Mouse (Mus musculus) limb, embryonic 12.5 days (tissue): ENCODE measurements around the gene B4galnt2. TPM values are rescaled to one million over a fixed set of nuclear protein-coding genes. Genes with fewer than 3 reads are reported as not detected.
"Not testable (repeated sequence)": the region's sequence is repeated elsewhere in the genome, so short reads cannot be mapped to it uniquely, and the experiment has no call there.

Experiments
- ATAC-seq: fragments of 200-750 bp; cut with Nextera tagmentation; 2 replicates; pipeline ENCODE4 v1.8.0; 2017; ENCODE audit warnings: low read depth, moderate TSS enrichment; ENCODE audit not compliant: insufficient number of reproducible peaks, insufficient read depth, low FRiP score, low TSS enrichment
- H3K27ac ChIP-seq: fragments of 300-500 bp; sonication (generic); 2 replicates; pipeline ENCODE4 v1.5.1; 2016; ENCODE audit warnings: mild to moderate bottlenecking, moderate library complexity
- H3K27me3 ChIP-seq: fragments of 300-500 bp; sonication (generic); 2 replicates; pipeline ENCODE4 v1.6.1; 2016; ENCODE audit warnings: mild to moderate bottlenecking, moderate library complexity
- H3K36me3 ChIP-seq: fragments of 300-500 bp; sonication (generic); 2 replicates; pipeline ENCODE4 v1.6.1; 2016; ENCODE audit warnings: mild to moderate bottlenecking, moderate library complexity
- H3K4me1 ChIP-seq: fragments of 300-500 bp; sonication (generic); replicated peaks from 2 replicates; pipeline ENCODE4 v1.6.1; 2016
- H3K4me2 ChIP-seq: fragments of 300-500 bp; sonication (generic); 2 replicates; pipeline ENCODE4 v1.6.1; 2016; ENCODE audit warnings: mild to moderate bottlenecking, moderate library complexity
- H3K4me3 ChIP-seq: fragments of 300-500 bp; sonication (generic); replicated peaks from 2 replicates; pipeline ENCODE4 v1.5.1; 2016; ENCODE audit warnings: mild to moderate bottlenecking
- H3K9ac ChIP-seq: fragments of 300-500 bp; sonication (generic); replicated peaks from 2 replicates; pipeline ENCODE4 v1.6.1; 2016; ENCODE audit warnings: mild to moderate bottlenecking, moderate library complexity
- H3K9me3 ChIP-seq: fragments of 300-500 bp; sonication (generic); 2 replicates; pipeline ENCODE4 v1.6.1; 2016; ENCODE audit warnings: mild to moderate bottlenecking, moderate library complexity
- WGBS: fragments of 180-500 bp; shearing (Covaris S2); methylation state at CpG from one replicate; pipeline ENCODE4 v1.1.7; 2016; 5-methylcytosine and 5-hydroxymethylcytosine counted together
- polyA plus RNA-seq: library from polyadenylated mRNA; unstranded; fragments of >200 nt; fragmentation: Nextera tagmentation; extraction: Ambion mirVana; gene quantifications from 2 replicates; pipeline ENCODE4 v1.2.1, GENCODE M21; 2016

Gene B4galnt2
- polyA plus RNA-seq, 1 experiment from 2014 or later = not detected

DNA sequence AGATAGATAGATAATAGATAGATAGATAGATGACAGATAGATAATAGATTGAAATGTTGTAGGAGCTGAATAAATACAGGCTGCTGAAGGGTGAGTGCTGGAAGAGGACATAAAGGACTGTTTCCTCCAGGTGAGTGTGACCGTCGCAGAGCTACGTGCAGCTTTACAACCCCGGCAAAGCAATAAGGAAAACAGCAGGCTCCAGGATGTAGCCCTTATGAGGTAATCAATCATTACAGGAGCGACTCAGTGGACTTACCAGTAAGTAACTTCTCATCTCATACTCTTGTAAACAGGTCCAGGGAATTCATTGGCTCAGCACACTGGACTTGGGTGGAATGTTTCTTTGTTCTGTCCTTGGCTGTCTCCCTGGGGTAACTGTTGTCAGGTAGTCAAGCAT is 11.3 kb upstream of the B4galnt2 start:
- H3K36me3 ChIP-seq = no peaks in the 10 kb centered on the region
- WGBS = 74% methylated on average over 5 of the region's 5 CpGs
- ATAC-seq = no peak
- peaks cover 13% of the 10 kb centered on the region for H3K27me3 ChIP-seq
- H3K4me2 ChIP-seq = no peak overlapping the region
- H3K9ac ChIP-seq = no peak overlapping the region
- H3K4me3 ChIP-seq = no peak overlapping the region
- peaks cover 2% of the 10 kb centered on the region; the same call in 1 of the 2 replicates for H3K4me1 ChIP-seq
- H3K27ac ChIP-seq = no peak overlapping the region
- peaks cover 14% of the 10 kb centered on the region for H3K9me3 ChIP-seq

DNA sequence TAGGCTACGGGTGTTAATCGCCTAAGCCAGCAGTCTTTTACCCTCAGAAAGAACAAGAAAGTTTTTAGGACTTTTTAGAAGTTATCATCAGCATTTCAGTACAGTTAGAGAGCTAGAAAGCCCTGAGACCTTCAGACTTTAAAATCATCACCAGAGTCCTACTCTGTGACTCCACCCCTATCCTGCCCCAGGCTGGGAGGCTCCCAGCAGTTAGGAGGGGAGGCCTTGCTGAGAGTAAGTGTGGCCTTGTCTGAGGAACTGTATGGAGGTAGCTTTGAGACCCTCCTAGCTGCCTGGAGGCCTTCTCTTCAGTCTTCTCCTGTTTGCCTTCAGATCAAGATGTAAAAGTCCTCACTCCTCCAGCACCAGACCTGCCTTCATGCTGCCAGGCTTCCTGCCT is 9.5 kb upstream of the B4galnt2 start:
- H3K36me3 ChIP-seq = no peaks in the 10 kb centered on the region
- peaks cover 14% of the 10 kb centered on the region for H3K9me3 ChIP-seq
- no peak overlapping the region for H3K9ac ChIP-seq
- peaks cover 20% of the 10 kb centered on the region for H3K27me3 ChIP-seq
- no peak overlapping the region for H3K27ac ChIP-seq
- WGBS = 10% methylated on average over 2 of the region's 2 CpGs
- no peak for ATAC-seq
- H3K4me3 ChIP-seq = no peak overlapping the region
- H3K4me1 ChIP-seq = peaks cover 2% of the 10 kb centered on the region; the same call in 1 of the 2 replicates
- H3K4me2 ChIP-seq = no peak overlapping the region

DNA sequence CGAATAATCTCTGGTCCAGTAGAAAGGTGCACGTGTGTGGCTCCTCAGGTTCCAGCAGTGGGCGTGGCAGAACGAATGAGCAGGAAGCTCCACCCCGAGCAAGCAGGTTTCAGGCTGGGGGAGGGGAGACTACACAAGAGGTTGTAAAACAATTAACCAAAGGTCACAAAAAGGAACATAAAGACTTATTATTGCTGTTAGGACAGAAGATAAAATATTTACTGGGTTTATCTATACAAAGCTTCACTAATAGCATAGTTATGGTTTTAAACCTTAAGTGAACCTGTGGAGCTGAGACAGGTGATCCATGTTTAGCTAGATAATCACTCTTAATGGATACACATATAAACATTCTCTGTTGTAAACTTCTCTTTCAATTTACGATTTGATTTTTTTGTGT is 8.8 kb upstream of the B4galnt2 start:
- not testable (repeated sequence) for H3K36me3 ChIP-seq, H3K4me2 ChIP-seq, H3K4me1 ChIP-seq, H3K4me3 ChIP-seq, ATAC-seq, H3K9ac ChIP-seq, H3K27ac ChIP-seq
- H3K9me3 ChIP-seq = peaks cover 14% of the 10 kb centered on the region
- H3K27me3 ChIP-seq = peaks cover 25% of the 10 kb centered on the region
- WGBS = 1% methylated on average over 4 of the region's 6 CpGs

DNA sequence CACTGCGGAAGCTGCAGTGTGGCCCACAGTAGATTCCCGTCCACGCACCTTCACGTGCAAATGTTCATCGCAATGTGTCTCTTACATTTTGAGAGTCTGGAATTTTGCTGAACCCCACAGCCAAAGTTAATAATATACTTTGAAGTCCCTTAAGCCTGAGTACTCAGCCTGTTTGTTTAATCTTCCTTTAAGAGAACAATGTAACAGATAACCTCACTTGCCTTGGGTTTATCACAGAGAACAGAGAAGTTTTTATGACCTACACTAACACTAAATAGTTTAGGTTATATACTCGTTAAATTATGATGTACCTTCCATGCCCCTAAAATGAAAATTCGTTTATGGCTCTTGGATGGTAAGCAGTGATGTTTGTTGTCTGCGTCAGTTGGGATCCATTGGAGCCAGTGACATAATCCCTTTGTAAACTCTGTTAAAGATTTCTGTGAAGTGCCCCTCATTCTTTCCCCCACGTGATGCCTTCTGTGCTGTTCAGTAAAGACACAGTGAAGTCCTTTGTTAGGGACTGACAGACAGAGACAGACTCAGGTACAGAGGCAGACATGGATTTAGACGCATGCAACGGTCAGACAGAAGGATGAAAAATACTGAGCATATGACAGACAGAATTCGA is 7.4 kb upstream of the B4galnt2 start:
- 63% methylated on average over 12 of the region's 12 CpGs for WGBS

DNA sequence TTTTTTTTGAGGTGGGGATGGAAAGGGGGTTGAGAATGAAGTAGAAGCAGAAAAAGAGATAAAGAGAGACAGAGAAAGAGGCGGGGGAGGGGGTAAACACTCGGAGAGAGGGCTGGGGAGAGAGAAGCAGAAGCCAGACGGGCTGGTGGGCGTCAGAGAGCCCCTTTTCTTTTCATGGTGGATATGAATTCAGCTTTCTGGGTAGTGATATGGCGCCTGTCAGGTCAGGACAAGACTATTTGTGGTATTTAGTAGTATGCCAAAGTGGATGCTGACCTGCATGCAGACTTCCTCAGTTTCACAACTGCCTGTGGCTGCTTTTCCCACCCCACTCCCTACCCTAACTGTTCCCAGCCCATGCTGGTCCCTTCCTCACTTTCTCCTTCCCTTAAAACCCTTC is 1.7 kb upstream of the B4galnt2 start:
- Histone ChIP-seq H3K4me3 (no peak overlapping the region), H3K4me2 (no peak overlapping the region), H3K9me3 (no peaks in the 10 kb centered on the region), H3K27ac (no peak overlapping the region), H3K9ac (no peak overlapping the region), H3K36me3 (no peaks in the 10 kb centered on the region), H3K4me1 (peaks cover 14% of the 10 kb centered on the region), H3K27me3 (peaks cover 82% of the 10 kb centered on the region)
- WGBS = 2% methylated on average over 5 of the region's 5 CpGs
- ATAC-seq = no peak

More for the DNA sequence above, 7.4 kb upstream of the B4galnt2 start:
- Histone ChIP-seq H3K4me3 (no peak overlapping the region), H3K27me3 (peaks cover 39% of the 10 kb centered on the region), H3K36me3 (no peaks in the 10 kb centered on the region), H3K4me1 (peaks cover 2% of the 10 kb centered on the region; the same call in 1 of the 2 replicates), H3K27ac (no peak overlapping the region), H3K9me3 (peaks cover 5% of the 10 kb centered on the region), H3K9ac (no peak overlapping the region), H3K4me2 (no peak overlapping the region)
- ATAC-seq = no peak

DNA sequence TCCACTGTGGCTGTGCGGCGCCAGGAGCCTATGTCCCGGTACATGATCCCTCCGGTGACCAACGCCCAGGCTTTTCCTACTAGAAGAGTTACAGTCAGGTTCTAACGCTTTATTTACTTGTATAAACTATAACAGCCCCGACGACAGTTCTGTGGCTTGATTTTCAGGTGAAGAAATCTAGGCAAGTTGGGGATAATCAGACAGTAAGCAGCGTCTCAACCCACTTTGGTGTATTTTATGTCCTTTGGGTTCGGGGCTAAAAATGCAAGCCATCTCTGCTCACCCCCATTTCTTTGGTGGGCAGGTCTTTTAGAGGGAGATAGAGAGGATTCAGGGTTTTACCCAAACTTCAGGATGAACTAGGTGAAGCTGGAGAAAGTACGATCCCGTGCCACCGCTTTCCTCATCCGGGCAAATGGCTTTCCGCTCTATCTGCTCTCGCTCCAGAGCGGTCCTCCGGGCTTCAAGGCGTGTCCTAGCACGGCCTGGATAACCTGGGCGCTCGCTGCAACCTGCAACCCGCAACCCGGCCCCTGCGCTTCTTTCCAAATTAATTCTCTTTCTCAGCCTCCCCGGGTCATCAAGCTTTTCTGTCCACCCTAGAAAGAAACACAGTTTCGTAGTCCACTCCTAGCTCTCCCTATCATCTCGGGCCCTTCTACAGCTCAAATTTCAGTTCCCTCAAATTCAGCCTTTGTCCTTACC is 467 bp upstream of the B4galnt2 start:
- Histone ChIP-seq H3K9me3 (no peaks in the 10 kb centered on the region), H3K4me2 (peak overlapping the region; percentile 37), H3K4me1 (peaks cover 14% of the 10 kb centered on the region), H3K27ac (no peak overlapping the region), H3K27me3 (peaks cover 86% of the 10 kb centered on the region), H3K9ac (no peak overlapping the region), H3K36me3 (no peaks in the 10 kb centered on the region), H3K4me3 (peak overlapping the region; percentile 21)
- WGBS = under 1% methylated on average over 28 of the region's 28 CpGs
- ATAC-seq = no peak

DNA sequence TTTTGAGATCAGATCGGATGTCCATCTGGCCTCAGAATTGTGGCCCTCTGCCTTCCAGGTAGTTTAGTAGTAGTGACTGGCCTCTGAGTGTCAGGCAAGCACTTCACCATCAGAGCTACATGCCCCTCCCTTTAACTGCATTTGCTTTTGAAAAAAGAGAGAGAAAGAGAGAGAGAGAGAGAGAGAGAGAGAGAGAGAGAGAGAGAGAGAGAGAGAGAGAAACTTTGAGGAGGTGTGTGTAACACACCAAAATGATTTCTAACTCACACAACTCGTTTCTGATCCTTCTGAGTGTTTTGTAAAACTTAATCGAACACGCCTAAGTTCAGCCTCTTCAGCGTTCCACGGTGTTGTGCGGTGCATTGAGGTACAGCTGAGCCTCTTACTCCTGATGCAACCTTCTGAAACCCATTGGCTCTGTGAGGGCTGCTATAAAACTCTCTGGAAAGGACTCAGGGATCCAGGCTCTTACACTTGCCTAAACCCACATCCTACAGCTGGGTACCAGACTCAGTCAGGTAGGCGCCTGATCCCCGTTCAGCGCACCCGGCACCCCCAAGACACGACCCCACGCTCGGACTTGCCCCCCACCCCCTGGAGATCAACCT is 628 bp downstream of the B4galnt2 start:
- no peaks in the 10 kb centered on the region for H3K36me3 ChIP-seq
- no peak for ATAC-seq
- no peak overlapping the region for H3K27ac ChIP-seq
- H3K27me3 ChIP-seq = peaks cover 91% of the 10 kb centered on the region
- H3K4me3 ChIP-seq = peak overlapping the region; percentile 21
- no peaks in the 10 kb centered on the region for H3K9me3 ChIP-seq
- H3K4me2 ChIP-seq = peak overlapping the region; percentile 37
- no peak overlapping the region for H3K9ac ChIP-seq
- WGBS = 4% methylated on average over 14 of the region's 14 CpGs
- H3K4me1 ChIP-seq = peaks cover 14% of the 10 kb centered on the region

DNA sequence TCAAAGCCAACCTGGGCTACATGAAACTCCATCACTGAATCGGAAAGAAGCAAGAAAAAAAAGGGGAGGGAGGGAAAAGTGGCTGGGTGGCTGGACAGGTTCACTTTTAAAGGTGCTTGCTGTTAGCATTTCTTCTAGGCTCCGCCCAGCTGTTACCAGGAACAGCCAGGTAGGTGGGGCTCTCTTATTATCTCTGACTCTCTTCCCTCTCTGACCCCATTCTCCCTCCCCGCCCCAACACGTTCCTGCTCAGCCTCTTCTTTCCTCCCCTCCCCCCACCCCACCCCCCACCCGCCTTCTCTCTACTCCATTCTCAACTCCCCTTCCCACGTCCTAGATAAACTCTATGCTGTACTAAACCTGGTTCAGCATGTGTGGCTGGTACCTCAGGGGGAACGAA is 3.1 kb downstream of the B4galnt2 start:
- no peak overlapping the region for H3K27ac ChIP-seq
- no peak overlapping the region for H3K9ac ChIP-seq
- no peak overlapping the region for H3K4me3 ChIP-seq
- 12% methylated on average over 7 of the region's 7 CpGs for WGBS
- H3K27me3 ChIP-seq = peaks cover 74% of the 10 kb centered on the region
- no peaks in the 10 kb centered on the region for H3K9me3 ChIP-seq
- H3K36me3 ChIP-seq = no peaks in the 10 kb centered on the region
- H3K4me1 ChIP-seq = peaks cover 14% of the 10 kb centered on the region
- no peak for ATAC-seq
- no peak overlapping the region for H3K4me2 ChIP-seq

DNA sequence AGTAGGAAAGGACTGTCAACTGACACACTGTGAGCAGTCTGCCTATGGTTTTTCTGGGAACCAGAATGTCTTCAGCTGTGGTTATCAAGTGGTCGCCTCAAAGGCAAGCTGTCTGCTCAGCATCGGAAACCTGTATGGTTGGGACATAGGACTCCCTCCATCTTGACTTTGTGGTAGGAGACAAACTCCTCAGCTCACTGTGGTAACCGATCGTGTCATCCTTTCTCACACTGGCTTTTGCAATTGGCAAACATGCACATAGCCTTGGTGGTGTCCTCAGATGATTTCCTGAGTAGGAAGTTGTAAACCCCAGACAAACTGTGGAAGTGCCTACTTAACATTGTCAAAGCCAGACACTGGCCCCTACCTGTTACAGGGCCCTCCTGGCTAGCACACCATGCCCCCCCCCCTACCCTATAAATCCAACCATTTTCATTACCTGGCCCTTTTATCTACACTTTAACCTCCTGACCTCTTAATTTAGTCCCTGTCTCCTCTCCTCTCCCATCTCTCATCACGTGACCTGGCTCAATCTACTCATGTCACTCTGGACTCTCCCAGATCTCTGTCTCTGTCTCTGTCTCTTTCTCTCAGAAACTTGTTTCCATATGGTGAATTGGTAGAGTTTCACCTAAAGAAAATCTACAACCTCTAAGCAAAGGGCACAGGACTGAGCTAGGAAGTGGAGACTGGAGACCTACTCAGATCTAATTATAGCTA is 6.7 kb downstream of the B4galnt2 start:
- 85% methylated on average over 5 of the region's 5 CpGs for WGBS
- no peaks in the 10 kb centered on the region for H3K4me1 ChIP-seq
- no peak for ATAC-seq

DNA sequence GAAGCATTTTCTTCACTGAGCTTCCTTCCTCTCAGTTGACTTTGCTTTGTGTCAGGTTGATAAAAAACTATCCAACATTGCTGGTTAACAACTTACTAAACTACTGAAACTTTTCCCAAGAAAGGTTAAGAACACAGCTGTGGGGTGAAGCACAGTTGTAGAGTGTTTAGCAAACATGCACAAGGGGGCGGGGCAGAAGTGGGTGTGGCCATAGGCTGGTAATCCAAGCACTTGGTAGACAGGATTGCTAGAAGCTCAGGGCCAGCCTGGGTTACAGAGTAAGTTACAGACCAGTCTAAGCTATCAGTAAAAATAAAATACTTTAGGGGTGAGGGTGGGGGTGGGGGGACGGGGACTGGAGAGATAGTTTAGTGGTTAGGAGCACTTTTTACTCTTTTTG is 10.4 kb downstream of the B4galnt2 start:
- Histone ChIP-seq H3K4me1 (no peaks in the 10 kb centered on the region), H3K9ac (no peak overlapping the region), H3K4me3 (no peak overlapping the region), H3K27ac (no peak overlapping the region), H3K4me2 (no peak overlapping the region), H3K27me3 (peaks cover 7% of the 10 kb centered on the region), H3K9me3 (no peaks in the 10 kb centered on the region), H3K36me3 (no peaks in the 10 kb centered on the region)
- WGBS = 65% methylated on average over 2 of the region's 2 CpGs
- no peak for ATAC-seq

More for the DNA sequence above, 6.7 kb downstream of the B4galnt2 start:
- H3K27me3 ChIP-seq = peaks cover 39% of the 10 kb centered on the region
- H3K4me2 ChIP-seq = no peak overlapping the region
- no peak overlapping the region for H3K4me3 ChIP-seq
- no peak overlapping the region for H3K9ac ChIP-seq
- no peak overlapping the region for H3K27ac ChIP-seq
- H3K36me3 ChIP-seq = no peaks in the 10 kb centered on the region
- H3K9me3 ChIP-seq = no peaks in the 10 kb centered on the region
